Mouse (Mus musculus) ovary, postnatal 10 days (tissue): ENCODE data around the gene Det1.

ENCODE experiments used
- DNase-seq: peaks from one replicate; pipeline ENCODE4 v3.0.0; 2022; ENCODE audit warnings: low spot score

Det1 gene

DNA sequence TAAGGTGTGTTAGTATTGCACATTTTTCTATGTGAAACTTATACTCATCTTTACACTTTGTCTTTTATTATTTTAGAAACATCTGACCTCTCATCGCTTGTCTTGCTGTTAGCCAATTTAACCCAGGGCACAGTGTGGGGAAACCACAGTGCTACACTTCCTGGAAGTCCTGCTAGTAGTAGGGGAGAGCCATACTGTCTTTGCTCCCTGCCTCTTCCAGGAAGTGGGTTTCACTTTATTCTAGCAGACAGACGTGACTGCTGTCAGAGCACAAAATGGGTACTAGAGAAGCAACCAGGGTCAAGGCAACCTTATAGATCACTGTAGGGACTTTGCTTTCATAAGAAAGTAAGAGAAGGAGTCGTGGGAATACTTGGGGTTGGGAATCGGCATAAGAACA lies 7.0 kb upstream of the Det1 start:
- DNase-seq, result no peak

DNA sequence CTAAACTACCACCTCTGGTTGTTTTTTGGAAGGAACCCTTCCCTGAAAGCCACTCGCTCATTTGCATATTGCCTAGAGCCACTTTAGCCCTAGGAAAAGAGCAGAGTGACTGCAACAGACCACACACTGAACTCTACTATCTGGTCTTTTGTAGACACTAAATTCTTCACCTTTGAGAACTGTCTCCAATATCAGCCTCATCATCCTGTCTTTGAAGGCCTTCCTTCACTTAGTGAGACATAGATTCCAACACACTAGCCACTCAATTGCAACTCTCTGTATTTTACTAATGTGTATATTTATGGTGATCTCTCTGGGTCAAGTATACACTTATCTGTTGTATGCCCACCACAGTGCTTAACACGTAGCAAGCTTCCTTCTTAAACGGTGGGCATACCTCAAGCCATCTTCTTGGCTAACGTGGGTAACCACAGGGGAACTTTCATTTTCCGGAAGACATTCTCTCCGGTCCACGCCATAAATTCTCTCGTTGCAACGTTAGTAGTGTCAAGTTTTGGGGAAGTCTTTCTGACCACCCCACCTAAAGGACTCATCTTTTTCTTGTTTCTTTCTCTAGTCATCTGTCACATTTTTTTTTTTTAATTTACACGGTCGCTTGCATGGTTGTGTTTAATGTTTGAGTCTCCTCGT lies 872 bp downstream of the Det1 start:
- DNase-seq, result no peak

DNA sequence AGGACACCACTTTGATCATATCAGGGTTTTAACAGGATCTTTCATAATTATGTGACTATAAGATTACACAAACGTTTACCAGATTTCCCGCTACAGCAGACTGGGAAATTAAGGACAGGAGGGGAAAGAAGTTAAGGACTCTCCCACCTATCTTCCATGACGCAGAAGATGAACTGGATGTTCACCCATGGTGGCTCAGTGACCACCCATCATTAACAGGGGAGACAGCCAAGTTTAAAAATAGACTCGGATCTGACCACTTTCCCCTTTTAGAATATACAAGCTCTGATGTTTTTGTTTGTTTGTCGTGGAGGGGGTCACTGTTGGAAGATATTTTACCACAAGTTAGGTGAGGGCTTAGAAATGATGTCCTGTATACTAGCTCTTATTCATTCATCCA lies 5.5 kb downstream of the Det1 start:
- no peak for DNase-seq

DNA sequence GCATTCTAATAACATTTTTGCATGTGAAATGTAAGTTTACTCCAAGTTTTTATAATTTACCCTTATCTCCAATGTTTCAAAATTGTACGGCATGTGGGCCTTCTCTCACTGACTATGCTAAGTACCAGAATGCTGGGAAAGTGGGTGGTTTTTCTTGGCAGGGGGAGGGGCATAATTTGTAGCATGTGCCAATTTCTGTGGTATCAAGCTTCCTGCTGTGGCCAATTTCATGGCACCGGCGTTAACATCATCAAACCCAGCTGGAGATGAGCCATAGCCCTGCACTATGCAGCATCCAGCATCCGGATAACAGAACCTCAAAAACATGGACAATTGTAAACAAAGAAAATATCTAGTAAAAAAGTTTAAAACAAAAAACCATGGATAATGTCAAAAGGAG lies 9.8 kb downstream of the Det1 start:
- DNase-seq, result no peak

DNA sequence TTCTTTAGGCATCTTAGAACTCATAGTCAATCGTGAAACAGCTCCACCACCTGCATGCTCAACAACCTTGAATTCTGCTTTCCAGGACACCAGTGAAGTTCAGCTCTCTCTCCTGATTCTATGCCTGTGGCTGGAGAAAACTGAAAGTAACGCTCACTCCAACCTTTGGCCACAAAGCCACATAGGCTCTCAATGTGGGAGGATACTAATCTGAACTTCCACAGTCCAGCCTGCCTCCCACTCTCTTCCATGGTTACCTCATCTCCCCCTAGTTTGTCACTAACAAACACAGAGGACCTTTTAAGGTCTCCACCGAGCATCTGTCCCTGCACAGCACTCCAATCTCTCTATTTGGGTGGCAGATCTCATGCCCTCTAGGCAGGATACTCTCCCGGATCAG lies 11.4 kb downstream of the Det1 start:
- no peak for DNase-seq

DNA sequence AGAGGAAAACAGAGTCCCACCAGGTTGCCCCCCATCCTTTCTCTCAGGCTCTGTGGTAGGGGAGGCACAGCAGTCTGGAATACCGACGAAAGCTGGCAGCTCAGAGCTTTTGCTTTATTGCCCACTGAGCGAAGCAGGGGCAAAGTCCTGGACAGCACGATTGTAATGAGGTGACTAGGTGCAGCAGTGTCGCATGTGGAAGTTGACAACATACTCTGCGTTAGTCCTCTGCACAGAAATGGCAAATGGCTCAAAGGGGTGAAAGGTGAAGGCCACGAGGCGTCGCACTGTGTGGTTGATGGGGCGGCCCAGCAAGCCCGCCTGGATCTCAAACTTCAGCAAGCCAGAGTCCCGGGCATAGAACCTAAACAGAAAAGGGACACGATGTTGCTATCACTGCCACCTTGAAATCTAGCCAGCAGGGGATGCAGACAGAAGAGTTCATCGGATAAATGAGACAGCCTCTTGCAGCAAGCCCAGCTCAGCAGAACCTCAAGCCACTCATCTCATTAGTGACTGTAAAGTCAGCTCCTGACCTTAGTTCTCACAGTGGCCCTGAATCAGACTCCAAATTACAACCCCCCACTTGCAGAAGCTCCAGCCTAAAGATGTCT lies 19.2 kb downstream of the Det1 start:
- no peak for DNase-seq

DNA sequence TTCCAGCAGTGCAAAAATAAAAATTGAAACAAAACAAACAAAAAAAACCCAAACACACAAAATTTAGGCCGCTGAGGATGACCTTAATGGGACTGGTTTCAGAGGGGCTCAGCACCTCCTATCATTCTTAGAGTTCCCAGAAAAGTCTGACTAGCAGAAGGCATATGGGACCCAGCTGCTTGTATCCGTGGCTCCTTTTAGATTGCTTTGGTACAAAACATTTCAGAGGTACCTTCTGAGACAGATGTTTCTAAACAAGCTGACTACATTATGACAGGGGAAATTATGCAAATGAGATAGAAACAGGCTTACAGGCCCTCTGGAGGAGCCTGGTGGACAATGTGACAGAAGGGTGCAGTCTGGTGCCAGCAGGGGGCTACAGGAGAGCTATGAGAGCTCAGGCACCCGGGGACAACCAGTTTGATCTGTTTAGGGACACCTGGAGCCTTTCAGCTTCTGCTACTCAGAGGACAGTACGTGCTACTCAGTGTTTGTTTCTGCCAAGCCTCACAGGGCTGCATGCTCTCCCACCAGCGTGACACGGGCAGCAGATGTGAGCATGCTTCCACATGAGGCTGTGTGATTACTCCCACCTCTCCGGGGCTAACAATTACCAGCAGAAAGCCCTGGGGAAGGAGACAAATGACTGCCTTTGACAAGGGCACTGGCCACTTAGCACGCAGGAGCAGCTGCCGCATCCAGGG lies 20.2 kb downstream of the Det1 start:
- no peak for DNase-seq

DNA sequence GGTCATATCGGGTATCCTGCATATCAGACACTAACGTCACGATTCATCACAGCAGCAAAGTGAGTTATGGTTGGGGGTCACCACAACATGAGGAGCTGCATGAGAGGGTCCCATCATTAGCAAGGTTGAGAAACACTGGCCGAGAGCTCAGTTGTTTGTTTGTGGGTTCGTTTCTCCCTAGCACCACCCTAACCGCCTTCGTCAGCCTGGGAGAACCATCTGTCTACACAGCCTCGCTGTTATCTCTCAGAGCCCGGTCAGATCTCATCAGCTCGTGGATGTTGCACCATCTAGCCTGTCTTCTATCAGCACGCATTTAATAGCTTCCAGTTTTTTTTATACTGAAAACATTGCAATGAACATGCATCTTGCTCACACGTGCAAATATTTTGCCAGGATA lies 28.7 kb downstream of the Det1 start:
- no peak for DNase-seq

DNA sequence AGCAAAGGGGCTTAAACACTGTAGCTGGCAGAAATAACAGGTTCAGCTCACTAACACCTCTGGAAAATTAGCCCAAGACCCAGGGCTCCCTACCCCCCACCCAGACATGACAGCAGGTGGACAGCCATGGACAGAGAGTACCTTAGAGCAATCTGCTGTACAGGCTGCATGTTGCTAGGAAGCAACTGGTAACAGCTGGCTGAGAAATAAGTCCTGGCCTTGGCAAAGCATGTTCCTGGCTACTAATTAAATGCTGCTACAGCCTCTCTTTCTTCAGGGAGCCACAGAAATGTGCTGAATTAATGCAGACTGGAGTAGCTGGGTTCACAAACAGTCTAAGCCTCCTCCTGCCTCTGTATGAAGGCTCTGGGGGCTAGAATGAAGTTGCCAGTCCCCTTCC lies 32.3 kb downstream of the Det1 start:
- DNase-seq, result no peak

DNA sequence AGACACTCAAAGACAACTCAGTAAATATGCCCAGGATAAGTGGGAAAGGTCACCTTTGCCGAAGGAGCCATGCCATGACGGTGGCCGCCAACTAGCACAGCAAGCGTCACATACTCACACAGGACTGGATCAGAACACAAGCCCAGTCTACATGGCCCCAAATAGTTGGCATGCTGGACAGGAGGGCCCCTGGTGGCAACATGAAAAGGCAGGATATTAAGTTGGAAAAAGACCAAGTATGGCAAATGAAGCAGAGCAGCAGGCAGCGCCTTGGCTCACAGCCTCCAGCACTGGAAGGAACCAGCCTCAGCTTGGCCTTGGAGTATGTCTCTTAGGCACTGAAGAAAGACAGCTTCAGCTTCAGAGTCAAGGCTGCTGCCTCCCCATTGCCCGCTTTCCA lies 33.3 kb downstream of the Det1 start:
- no peak for DNase-seq

DNA sequence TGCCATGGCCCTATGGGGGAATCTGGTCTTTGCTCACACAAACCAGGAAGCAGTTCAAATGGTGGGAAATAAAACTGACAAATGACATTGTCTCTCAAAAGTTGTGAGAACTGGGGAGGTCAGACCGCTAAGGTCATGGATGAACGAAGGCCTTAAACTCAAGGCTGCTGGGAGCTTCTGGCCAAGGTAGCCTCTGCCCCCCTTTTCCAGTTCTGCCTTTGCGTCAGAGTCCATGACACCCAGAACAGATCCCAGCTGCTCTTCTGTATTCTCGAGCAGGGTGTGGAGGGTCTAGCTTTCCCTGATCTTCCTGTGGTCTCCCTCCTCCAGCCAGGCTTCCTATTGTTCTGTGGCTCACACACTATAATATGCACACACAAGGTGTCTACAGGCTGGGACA lies 39.9 kb downstream of the Det1 start:
- DNase-seq, result no peak

DNA sequence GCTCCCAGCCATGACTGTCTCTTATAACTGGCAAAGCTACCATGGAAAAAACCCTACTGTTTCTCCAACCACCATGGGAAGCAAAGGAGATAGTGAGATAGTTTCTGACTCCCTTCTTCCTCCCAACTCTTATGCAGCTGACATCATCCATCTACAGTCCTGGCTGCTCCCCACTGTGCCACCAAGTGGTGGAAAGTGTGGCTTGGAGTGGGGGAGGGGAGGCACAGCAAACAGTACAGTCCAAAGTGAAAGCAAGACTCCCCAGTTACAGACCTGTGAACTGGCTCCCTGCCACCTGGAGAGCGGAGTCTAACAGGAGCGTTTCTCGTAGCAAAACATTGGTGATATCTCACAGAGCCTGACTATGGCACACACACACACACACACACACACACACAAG lies 43.2 kb downstream of the Det1 start:
- no peak for DNase-seq

DNA sequence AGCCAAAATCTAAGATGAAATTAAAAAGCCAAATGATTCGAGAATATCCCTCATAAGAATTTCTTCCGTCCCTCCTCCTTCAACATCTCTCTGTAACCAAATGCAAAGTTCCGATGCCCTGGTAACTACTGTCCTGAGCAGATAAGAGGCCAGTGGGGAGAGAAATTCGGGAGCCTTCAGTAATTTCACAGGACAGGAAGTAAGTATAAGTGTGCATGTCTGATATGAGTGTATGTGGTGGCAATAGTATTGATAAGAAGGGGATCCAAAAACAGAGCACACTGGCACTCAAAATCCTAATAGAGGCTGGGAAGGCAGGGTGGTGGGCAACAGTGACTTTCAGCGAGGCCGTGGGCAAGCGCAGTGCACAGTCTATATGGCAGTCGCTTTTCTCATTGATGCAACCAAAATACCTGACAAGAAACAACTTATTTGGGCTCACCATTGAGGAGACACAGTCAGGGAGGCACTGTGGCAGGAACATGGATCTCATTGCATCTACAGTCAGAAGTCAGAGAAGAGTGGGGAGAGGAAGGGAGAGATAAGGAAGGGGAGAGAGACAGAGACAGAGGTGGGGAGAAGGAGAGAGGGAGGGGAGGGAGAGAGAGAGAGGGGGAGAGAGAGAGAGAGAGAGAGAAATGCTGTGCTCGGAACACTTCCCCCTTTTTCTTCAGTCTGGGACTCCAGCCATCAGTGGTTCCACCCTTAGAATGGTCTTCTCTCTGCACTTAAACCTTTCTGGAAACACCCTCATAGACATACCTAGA lies 47.1 kb downstream of the Det1 start:
- DNase-seq, result no peak

DNA sequence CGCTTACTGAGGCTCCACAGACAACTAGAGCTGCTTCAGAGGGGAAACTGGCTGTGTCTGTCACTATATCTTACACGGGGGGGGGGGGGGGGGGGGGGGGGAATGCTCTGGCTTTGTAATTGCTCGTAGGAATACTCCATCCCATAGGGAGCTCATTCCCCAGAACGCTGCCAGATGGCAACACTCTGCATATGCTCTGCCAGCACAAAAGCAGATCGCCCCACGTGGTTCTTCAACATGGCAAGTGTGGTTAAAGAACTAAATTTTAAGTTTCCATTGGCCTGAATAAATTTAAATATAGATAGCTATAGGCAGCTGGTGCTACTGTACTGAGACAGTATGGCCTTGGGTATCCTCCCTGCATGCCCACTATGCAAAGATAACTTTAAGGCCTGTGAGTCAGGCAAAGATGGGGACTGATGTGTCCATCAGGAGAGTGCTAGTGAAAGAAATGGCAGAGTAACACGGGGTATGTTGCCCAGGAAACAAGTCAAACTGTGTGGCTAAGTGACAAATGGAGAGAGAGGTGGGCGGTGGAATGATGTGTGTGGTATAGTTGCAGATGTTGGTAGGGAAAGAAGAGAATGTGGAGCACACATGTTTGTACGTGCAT lies 49.1 kb downstream of the Det1 start:
- DNase-seq, result no peak

DNA sequence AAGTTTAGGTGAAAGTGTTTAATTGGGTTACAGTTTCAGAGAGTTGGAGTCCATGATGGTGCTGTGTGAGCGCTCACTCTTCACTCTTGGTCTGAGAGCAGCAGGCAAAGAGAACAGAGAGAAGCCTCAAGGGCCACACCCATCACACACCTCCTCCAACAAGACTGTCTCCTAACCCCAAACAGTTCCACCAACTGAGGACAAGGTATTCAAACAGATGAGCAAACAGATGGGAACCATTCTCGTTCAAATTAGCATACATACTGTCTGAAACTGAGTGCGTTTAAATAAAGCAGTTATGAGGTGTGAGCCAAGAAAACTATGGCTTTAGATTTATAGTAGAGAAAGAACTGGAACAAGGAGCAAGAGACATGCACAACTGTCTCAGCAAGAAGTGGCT lies 50.4 kb downstream of the Det1 start:
- DNase-seq, result no peak

DNA sequence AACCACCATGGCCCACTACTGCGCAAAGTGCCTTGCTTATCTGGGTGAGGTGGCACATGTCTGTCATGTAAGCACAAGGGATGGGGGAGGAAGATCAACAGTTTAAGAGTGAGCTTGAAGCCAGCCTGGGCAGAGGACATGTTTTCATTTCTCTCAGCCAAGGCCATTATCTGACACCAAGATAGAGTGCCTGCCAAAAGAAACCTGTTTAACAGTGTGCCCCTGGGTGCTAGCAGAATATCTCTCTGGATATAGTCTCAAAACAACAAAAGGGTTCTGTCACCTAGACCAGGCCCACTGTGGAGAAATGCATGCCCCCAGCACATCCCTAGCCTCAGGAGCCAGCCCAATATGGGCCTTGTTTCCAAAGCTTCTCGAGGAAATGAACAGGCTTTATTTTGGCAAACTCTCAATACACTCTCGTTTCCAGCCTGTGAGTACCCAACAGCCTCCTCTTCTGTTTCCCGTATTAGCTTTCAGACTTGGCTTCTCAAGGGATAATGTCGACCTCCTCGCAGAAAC lies 52.4 kb downstream of the Det1 start:
- no peak for DNase-seq

DNA sequence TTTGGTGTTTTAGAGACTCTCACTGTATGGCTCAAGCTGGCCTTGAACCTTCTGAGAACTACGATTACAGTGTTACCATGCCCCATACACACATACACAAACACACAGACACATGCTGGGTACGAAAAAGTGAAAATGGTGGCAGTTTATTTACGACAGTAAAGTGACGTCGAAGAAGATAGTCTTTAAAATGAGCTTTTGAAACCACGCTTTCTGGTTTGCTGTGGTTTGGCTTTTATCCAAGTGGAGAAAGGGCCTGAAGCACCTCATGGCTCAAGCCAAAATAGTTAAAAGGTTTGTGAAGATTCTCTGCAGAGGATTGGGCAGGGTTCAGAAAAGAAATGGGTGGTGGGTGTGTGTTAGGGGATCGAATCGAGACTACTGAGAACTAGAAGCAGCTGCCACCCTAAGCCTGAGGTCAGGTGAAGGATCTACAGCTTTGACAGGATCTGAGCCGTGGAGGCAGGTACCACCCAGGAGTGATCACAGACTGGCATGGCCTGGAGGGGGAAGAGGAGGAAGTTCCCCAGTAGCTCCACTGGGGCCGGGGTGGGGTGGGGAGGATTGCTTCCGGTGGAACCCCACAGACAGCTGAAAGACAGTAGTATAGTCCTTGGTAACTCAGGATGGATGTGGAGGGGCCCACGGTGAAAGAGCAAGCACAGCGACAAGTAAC lies 53.0 kb downstream of the Det1 start:
- no peak for DNase-seq

DNA sequence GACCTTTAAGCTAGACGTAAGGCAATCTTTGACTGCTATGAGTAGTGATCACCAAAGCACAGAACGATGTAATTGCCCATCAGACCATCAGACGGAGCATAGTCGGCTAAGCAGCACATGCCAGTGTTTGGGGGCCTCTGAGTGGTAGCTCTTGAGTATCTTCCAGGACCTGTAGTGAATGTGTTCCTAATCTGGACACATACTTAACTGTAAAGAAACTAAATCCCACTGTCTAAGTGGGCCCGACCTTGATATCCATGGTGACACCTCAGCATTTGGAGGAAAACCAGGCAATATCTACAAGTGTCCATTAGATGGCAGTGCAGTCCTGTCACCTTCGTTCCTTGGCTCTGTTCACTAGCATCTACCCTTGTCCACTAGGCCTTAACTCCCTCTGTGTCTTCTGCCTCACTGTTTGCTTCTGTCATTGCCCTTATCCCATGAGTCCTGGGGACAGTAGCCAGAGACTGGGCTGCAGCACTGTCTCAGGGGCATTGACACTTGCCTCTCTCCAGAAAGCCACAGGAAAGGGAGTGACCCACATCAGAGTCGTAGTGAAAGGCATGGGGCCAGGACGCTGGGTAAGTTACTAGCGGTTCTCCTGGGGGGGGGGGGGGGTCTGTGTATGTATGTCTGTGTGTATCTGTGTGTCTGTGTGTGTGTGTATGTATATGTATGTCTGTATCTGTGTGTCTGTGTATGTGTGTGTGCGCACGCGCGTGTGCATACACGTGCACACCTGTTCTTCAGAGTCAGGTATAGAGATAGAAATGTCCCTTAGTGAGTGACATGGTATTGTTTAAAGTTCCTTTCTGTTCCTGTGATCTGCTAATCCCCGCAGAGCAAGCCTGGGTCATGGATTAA lies 55.5 kb downstream of the Det1 start:
- DNase-seq, result no peak

DNA sequence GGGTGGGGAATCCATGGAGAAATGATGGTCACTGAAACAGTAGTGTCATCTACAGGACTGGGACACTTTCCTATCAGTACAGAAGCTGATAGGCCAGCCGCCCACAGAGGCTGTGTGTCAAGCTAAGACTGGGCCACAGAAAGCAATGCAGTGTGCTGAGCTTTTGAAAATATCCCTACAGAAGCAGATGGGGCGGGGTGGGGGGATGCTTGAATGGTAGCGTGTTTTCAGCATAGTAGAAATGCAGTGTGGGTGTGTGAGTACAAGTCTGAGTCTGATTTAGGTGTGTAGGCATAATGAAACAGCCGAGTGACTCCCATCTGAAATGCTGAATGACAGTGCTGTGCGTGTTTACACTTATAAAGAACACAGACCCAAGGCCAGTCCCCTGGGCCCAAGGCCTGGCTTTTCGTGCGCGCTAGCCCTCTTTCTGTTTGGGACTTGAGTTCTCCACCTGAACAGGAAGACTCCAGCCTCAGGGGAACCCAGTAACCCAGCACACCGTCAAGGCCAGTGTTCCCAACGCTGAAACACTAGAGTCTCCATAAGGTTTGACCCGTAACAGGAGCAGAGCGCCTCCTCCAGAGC lies 59.2 kb downstream of the Det1 start:
- DNase-seq, result no peak

DNA sequence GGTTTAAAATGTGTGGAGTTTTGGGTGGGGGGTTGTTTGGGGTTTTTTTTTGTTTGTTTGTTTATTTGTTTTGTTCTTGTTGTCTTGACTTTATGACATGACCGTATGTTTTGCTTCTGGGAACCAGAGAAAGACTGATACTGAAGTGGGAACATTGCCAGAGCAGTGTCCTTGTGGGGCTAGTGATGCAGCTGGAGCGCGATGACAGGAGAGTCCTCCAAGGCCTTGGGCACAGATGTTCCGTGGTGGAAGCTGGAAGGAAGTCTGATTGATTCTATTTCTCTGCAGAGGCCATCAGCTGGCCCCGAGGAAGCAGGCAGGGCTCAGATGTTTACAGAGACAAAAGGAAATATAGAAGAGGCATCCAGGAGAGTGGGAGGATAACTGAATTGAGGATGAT lies 61.2 kb downstream of the Det1 start:
- DNase-seq, result no peak
